Mouse (Mus musculus): ENCODE measurements at regions not wholly inside any gene's neighbourhood (a gene's known extent, or its start where the extent isn't known, plus 50 kb on each side); places are given as distances from the start of the nearest gene placed in this dataset.
A peak's percentile ranks its signal among the peaks of the same experiment; 100 is the strongest.

DNA sequence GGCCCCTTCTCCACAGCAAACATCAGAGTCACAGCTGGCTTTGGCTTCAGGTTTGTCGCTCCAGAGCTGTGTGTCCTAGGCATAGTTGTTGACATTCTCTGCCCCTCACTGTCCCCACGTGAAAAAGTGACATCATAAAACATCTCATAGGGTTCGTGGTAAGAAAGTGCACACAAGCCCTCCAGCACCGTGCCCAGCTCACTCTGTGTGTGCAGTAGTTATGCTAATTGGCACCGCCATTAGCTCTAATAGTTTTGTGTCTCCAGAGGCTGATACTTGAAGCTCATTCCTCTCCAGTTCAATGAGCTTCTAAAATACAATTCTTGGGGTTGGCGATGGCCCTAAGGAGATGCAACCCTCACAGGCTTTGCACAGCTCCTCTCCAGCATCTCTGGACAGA, 69.4 kb upstream of the Il12b start:
- Histone ChIP-seq H3K79me3 (ENCODE audit: low read depth) (no peaks in the 10 kb centered on the region), H3K4me3 (ENCODE audit: insufficient read depth, poor library complexity, severe bottlenecking) (no peak overlapping the region), H3K36me3 (ENCODE audit: control insufficient read depth, insufficient read depth) (no peaks in the 10 kb centered on the region), H3K27me3 (ENCODE audit: control insufficient read depth, insufficient read depth, insufficient read length) (no peaks in the 10 kb centered on the region), H3K79me2 (ENCODE audit: control insufficient read depth, insufficient read depth) (no peaks in the 10 kb centered on the region), H3ac (ENCODE audit: control insufficient read depth, insufficient read length, low read depth) (no peak overlapping the region)
- TF ChIP-seq MYOG (IDR thresholded peaks at IDR 0.05; ENCODE audit: control insufficient read depth, extremely low read depth, insufficient read length) (no peak), CEBPB (IDR thresholded peaks at IDR 0.05; ENCODE audit: low read depth) (no peak), FOSL1 (IDR thresholded peaks at IDR 0.05; ENCODE audit: insufficient read depth, low read length, poor library complexity, severe bottlenecking) (no peak), MYOD1 (IDR thresholded peaks at IDR 0.05; ENCODE audit: control insufficient read depth, insufficient read length, low read depth) (no peak), MAX (IDR thresholded peaks at IDR 0.05) (no peak), CTCF (IDR thresholded peaks at IDR 0.05; ENCODE audit: control insufficient read depth, insufficient read depth, insufficient read length) (no peak), USF1 (IDR thresholded peaks at IDR 0.05; ENCODE audit: low read depth) (no peak)

DNA sequence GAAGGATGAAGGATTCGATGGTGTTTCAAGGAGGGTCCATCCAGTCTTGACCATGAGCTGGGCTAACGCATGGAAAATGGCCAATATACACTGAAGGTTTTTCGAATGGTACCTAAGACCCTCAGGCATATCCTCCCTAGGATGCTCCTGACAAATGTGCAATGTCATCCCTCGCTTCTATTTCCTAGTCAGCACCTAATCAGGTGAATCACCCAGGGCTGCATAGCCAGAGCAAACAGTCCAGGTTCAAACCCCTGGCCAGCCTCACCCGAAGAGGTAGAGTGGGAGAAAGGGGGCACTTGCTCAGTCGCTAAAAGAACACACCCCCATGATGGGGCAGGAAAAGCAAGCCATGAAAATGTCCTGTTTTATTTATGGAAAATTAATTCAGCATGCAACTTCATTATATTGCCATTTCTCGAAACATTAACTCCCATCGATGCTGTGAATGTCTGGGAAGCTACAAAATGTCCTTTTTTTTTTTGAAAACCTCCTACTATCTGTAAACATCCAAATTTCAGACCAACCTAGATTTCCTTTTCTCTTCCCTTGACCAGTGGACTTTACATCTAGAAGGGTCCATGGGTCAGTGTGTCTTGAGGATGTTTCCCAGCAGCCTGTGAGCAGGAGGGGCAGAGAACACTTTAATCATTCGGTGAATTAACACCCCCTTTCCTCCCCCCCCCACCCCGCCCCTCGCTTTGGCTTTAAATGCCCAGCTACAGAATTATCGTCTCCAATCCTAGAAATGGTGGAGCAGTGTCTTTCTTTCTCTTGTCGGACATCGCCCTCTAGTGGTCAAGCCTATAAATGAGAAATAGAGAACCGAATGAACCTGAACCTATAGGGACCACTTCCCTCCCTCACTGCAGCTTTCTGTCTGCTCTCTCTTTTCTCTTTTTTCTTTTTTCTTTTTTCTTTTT, 68.8 kb upstream of the Il12b start:
- Histone ChIP-seq H3K79me3 (ENCODE audit: low read depth) (no peaks in the 10 kb centered on the region), H3K27me3 (ENCODE audit: control insufficient read depth, insufficient read depth, insufficient read length) (no peaks in the 10 kb centered on the region), H3K79me2 (ENCODE audit: control insufficient read depth, insufficient read depth) (no peaks in the 10 kb centered on the region), H3ac (ENCODE audit: control insufficient read depth, insufficient read length, low read depth) (no peak overlapping the region), H3K4me3 (ENCODE audit: insufficient read depth, poor library complexity, severe bottlenecking) (no peak overlapping the region), H3K36me3 (ENCODE audit: control insufficient read depth, insufficient read depth) (no peaks in the 10 kb centered on the region)
- TF ChIP-seq MYOG (IDR thresholded peaks at IDR 0.05; ENCODE audit: control insufficient read depth, extremely low read depth, insufficient read length) (no peak), USF1 (IDR thresholded peaks at IDR 0.05; ENCODE audit: low read depth) (no peak), FOSL1 (IDR thresholded peaks at IDR 0.05; ENCODE audit: insufficient read depth, low read length, poor library complexity, severe bottlenecking) (no peak), CTCF (IDR thresholded peaks at IDR 0.05; ENCODE audit: control insufficient read depth, insufficient read depth, insufficient read length) (peak; percentile 13)

DNA sequence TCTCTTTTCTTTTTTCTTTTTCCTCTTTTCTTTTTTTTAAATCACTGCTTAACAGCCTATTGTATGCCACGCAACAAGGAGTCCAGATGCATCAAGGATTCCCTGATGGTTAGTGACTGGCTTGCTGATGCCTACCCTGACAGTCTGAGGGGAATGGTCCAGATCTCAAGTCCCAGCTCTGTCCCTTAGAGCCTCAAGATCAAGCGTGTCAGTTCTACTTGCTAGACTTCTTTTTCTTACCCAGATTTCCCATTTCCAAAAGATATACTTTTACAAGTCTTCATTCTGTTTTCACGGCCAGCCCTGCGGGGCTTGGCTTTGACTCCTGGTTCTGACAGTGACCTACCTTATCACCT, 68.1 kb upstream of the Il12b start:
- Histone ChIP-seq H3K4me3 (ENCODE audit: insufficient read depth, poor library complexity, severe bottlenecking) (no peak overlapping the region), H3K27me3 (ENCODE audit: control insufficient read depth, insufficient read depth, insufficient read length) (no peaks in the 10 kb centered on the region), H3ac (ENCODE audit: control insufficient read depth, insufficient read length, low read depth) (no peak overlapping the region), H3K36me3 (ENCODE audit: control insufficient read depth, insufficient read depth) (no peaks in the 10 kb centered on the region), H3K79me3 (ENCODE audit: low read depth) (no peaks in the 10 kb centered on the region), H3K79me2 (ENCODE audit: control insufficient read depth, insufficient read depth) (no peaks in the 10 kb centered on the region)
- TF ChIP-seq FOSL1 (IDR thresholded peaks at IDR 0.05; ENCODE audit: insufficient read depth, low read length, poor library complexity, severe bottlenecking) (no peak), USF1 (IDR thresholded peaks at IDR 0.05; ENCODE audit: low read depth) (no peak), MAX (IDR thresholded peaks at IDR 0.05) (no peak), CEBPB (IDR thresholded peaks at IDR 0.05; ENCODE audit: low read depth) (no peak), MYOG (IDR thresholded peaks at IDR 0.05; ENCODE audit: control insufficient read depth, extremely low read depth, insufficient read length) (no peak), MYOD1 (IDR thresholded peaks at IDR 0.05; ENCODE audit: control insufficient read depth, insufficient read length, low read depth) (no peak), CTCF (IDR thresholded peaks at IDR 0.05; ENCODE audit: control insufficient read depth, insufficient read depth, insufficient read length) (no peak)

DNA sequence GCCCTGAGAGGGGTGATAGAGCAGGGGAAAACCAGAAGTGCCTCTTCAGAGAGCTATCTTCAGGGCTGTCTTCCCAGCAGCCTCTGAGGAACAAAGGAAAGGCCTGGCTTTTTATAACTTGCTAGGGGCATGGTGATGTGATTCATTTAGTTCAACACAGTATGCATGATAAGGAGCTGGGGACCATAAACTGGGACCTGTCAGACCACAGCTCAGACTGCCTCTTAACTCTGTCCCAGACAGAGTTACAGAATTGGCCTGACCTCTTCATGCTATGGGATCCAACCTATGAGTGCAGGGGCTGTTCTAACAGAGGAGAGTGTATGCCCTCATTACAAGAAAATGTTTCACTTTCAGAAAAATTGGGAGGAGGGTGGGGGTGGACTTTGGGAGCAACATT, 59.3 kb upstream of the Il12b start:
- H3K36me3 ChIP-seq (ENCODE audit: control insufficient read depth, insufficient read depth): no peaks in the 10 kb centered on the region
- H3K27me3 ChIP-seq (ENCODE audit: control insufficient read depth, insufficient read depth, insufficient read length): no peaks in the 10 kb centered on the region
- no peak for TF ChIP-seq MAX (IDR thresholded peaks at IDR 0.05)
- TF ChIP-seq MYOG (IDR thresholded peaks at IDR 0.05; ENCODE audit: control insufficient read depth, extremely low read depth, insufficient read length): no peak
- no peak for TF ChIP-seq CTCF (IDR thresholded peaks at IDR 0.05; ENCODE audit: control insufficient read depth, insufficient read depth, insufficient read length)
- TF ChIP-seq CEBPB (IDR thresholded peaks at IDR 0.05; ENCODE audit: low read depth): no peak
- no peak for TF ChIP-seq MYOD1 (IDR thresholded peaks at IDR 0.05; ENCODE audit: control insufficient read depth, insufficient read length, low read depth)
- TF ChIP-seq FOSL1 (IDR thresholded peaks at IDR 0.05; ENCODE audit: insufficient read depth, low read length, poor library complexity, severe bottlenecking): no peak
- TF ChIP-seq USF1 (IDR thresholded peaks at IDR 0.05; ENCODE audit: low read depth): no peak
- H3K4me3 ChIP-seq (ENCODE audit: insufficient read depth, poor library complexity, severe bottlenecking): no peak overlapping the region
- H3ac ChIP-seq (ENCODE audit: control insufficient read depth, insufficient read length, low read depth): no peak overlapping the region
- no peaks in the 10 kb centered on the region for H3K79me2 ChIP-seq (ENCODE audit: control insufficient read depth, insufficient read depth)
- H3K79me3 ChIP-seq (ENCODE audit: low read depth): no peaks in the 10 kb centered on the region

DNA sequence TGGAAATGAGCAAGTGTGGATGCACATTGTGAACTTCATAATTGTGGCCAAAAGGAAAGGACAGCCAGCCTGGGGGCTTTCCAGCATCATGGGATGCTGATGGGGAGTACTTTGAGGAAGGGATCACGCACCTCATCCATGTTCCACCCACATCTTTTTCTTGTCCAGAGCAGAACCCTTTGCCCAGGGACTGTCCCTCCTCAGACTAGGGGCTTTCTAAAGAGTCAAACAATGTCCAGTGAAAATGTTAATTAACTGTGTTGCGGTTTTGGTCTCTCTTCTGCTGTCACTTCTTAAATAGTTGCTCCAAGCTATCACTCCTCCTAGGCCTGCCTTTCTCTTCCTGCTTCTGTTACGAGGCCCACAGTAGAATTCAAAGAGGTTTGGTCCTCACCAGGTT, 51.6 kb upstream of the Il12b start:
- Histone ChIP-seq H3K79me2 (ENCODE audit: control insufficient read depth, insufficient read depth) (no peaks in the 10 kb centered on the region), H3ac (ENCODE audit: control insufficient read depth, insufficient read length, low read depth) (no peak overlapping the region), H3K4me3 (ENCODE audit: insufficient read depth, poor library complexity, severe bottlenecking) (no peak overlapping the region)

More for the DNA sequence above, 51.6 kb upstream of the Il12b start:
- TF ChIP-seq FOSL1 (IDR thresholded peaks at IDR 0.05; ENCODE audit: insufficient read depth, low read length, poor library complexity, severe bottlenecking): no peak
- no peak for TF ChIP-seq CTCF (IDR thresholded peaks at IDR 0.05; ENCODE audit: control insufficient read depth, insufficient read depth, insufficient read length)
- no peak for TF ChIP-seq MYOD1 (IDR thresholded peaks at IDR 0.05; ENCODE audit: control insufficient read depth, insufficient read length, low read depth)
- no peak for TF ChIP-seq MYOG (IDR thresholded peaks at IDR 0.05; ENCODE audit: control insufficient read depth, extremely low read depth, insufficient read length)
- TF ChIP-seq USF1 (IDR thresholded peaks at IDR 0.05; ENCODE audit: low read depth): no peak
- TF ChIP-seq MAX (IDR thresholded peaks at IDR 0.05): no peak
- TF ChIP-seq CEBPB (IDR thresholded peaks at IDR 0.05; ENCODE audit: low read depth): no peak
- Histone ChIP-seq H3K36me3 (ENCODE audit: control insufficient read depth, insufficient read depth) (no peaks in the 10 kb centered on the region), H3K27me3 (ENCODE audit: control insufficient read depth, insufficient read depth, insufficient read length) (no peaks in the 10 kb centered on the region), H3K79me3 (ENCODE audit: low read depth) (no peaks in the 10 kb centered on the region)

Data from C2C12 (cell line).